Mouse (Mus musculus) MEL (cell line): ENCODE data around the gene Slc39a11. TPM values are rescaled to one million over a fixed set of nuclear protein-coding genes. Genes with fewer than 3 reads are reported as not detected.
A peak's percentile ranks its signal among the peaks of the same experiment; 100 is the strongest.

Source experiments
- DNase-seq: peaks from one replicate; pipeline ENCODE4 v3.0.0; 2011; ENCODE audit warnings: low read depth, low spot score
- H3K27ac ChIP-seq: 2 replicates; pipeline ENCODE4 v1.5.1; 2012; ENCODE audit warnings: low read depth, mild to moderate bottlenecking, control low read depth, low read length, moderate library complexity; ENCODE audit not compliant: control insufficient read depth
- H3K27me3 ChIP-seq, 2 experiments: fragments of 150-350 bp in 1 of 2; sonication (generic) in 1 of 2; 2 replicates each; pipeline ENCODE4 v1.6.1; 2012; ENCODE audit warnings: low read length in 2 of 2, mild to moderate bottlenecking in 2 of 2, improper control_type of control experiment in 1 of 2, moderate library complexity in 1 of 2; ENCODE audit not compliant: insufficient read depth in 2 of 2, control insufficient read depth in 1 of 2
- H3K36me3 ChIP-seq, 2 experiments: 2 replicates each; pipeline ENCODE4 v1.6.1; 2012 to 2014; ENCODE audit warnings: low read length in 2 of 2, improper control_type of control experiment in 1 of 2, inconsistent platforms in 1 of 2, mild to moderate bottlenecking in 1 of 2; ENCODE audit not compliant: insufficient read depth in 2 of 2, control insufficient read depth in 1 of 2
- H3K4me1 ChIP-seq, 2 experiments: fragments of 150-350 bp in 1 of 2; sonication (generic) in 1 of 2; 2 replicates each; pipeline ENCODE4 v1.6.1; 2012; ENCODE audit warnings: low read length in 2 of 2, improper control_type of control experiment in 1 of 2, mild to moderate bottlenecking in 1 of 2; ENCODE audit not compliant: insufficient read depth in 2 of 2, control insufficient read depth in 1 of 2
- H3K4me3 ChIP-seq, 2 experiments: fragments of 150-350 bp in 1 of 2; sonication (generic) in 1 of 2; 2 replicates each; pipeline ENCODE4 v1.5.1; 2012; ENCODE audit warnings: low read depth in 2 of 2, low read length in 2 of 2, mild to moderate bottlenecking in 2 of 2, moderate library complexity in 2 of 2, control low read depth in 1 of 2, improper control_type of control experiment in 1 of 2; ENCODE audit not compliant: control insufficient read depth in 1 of 2, insufficient read depth in 1 of 2
- H3K79me2 ChIP-seq: 2 replicates; pipeline ENCODE4 v1.6.1; 2012; ENCODE audit warnings: mild to moderate bottlenecking, low read length, moderate library complexity; ENCODE audit not compliant: control insufficient read depth, poor library complexity, insufficient read depth
- H3K9ac ChIP-seq: 2 replicates; pipeline ENCODE4 v1.6.1; 2012; ENCODE audit warnings: low read depth, mild to moderate bottlenecking, control low read depth, low read length, moderate library complexity; ENCODE audit not compliant: control insufficient read depth, poor library complexity, severe bottlenecking
- H3K9me3 ChIP-seq: fragments of 150-350 bp; sonication (generic); replicated peaks from 2 replicates; pipeline ENCODE4 v1.6.1; 2012; ENCODE audit warnings: mild to moderate bottlenecking, low read length, improper control_type of control experiment, moderate library complexity; ENCODE audit not compliant: insufficient read depth
- CTCF ChIP-seq, 3 experiments: IDR thresholded peaks in 2 of 3; conservative IDR thresholded peaks in 1 of 3; 2 replicates each; pipeline ENCODE4 v1.5.1; 2011 to 2012; ENCODE audit warnings: low read length in 3 of 3, low read depth in 2 of 3, mild to moderate bottlenecking in 2 of 3, improper control_type of control experiment in 1 of 3, inconsistent platforms in 1 of 3, mixed read lengths in 1 of 3, moderate library complexity in 1 of 3; ENCODE audit not compliant: control insufficient read depth in 1 of 3, insufficient read depth in 1 of 3, poor library complexity in 1 of 3, severe bottlenecking in 1 of 3
- ELF1 ChIP-seq: IDR thresholded peaks from 2 replicates; pipeline ENCODE4 v1.6.1; 2014; ENCODE audit warnings: low read depth, mild to moderate bottlenecking, inconsistent platforms, low read length, improper control_type of control experiment, moderate library complexity
- EP300 ChIP-seq, 2 experiments: IDR thresholded peaks; 2 replicates each; pipeline ENCODE4 v1.6.1; 2011; ENCODE audit warnings: improper control_type of control experiment in 2 of 2, low read length in 2 of 2, low read depth in 1 of 2, mild to moderate bottlenecking in 1 of 2
- ETS1 ChIP-seq: IDR thresholded peaks from 2 replicates; pipeline ENCODE4 v1.6.1; 2012; ENCODE audit warnings: low read depth, mild to moderate bottlenecking, inconsistent platforms, low read length, improper control_type of control experiment, moderate library complexity
- HCFC1 ChIP-seq: IDR thresholded peaks from 2 replicates; pipeline ENCODE4 v1.6.1; 2012; ENCODE audit warnings: low read depth, mild to moderate bottlenecking, inconsistent platforms, low read length, improper control_type of control experiment, moderate library complexity
- KAT2A ChIP-seq: conservative IDR thresholded peaks from 2 replicates; pipeline ENCODE4 v1.6.1; 2012; ENCODE audit warnings: low read depth, low read length, improper control_type of control experiment, inconsistent platforms
- MAX ChIP-seq: IDR thresholded peaks from 2 replicates; pipeline ENCODE4 v1.6.1; 2011; ENCODE audit warnings: low read length, improper control_type of control experiment
- MAZ ChIP-seq: IDR thresholded peaks from 2 replicates; pipeline ENCODE4 v1.6.1; 2012; ENCODE audit warnings: low read depth, mild to moderate bottlenecking, inconsistent platforms, low read length, improper control_type of control experiment
- MEF2A ChIP-seq: IDR thresholded peaks from 2 replicates; pipeline ENCODE4 v1.6.1; 2014; ENCODE audit warnings: low read depth, mild to moderate bottlenecking, inconsistent platforms, low read length, improper control_type of control experiment; ENCODE audit not compliant: poor library complexity, insufficient replicate concordance, severe bottlenecking; ENCODE audit errors: extremely low read depth
- MYC ChIP-seq: IDR thresholded peaks from 2 replicates; pipeline ENCODE4 v1.6.1; 2011; ENCODE audit warnings: low read depth, mild to moderate bottlenecking, low read length, improper control_type of control experiment, moderate library complexity
- NELFE ChIP-seq: IDR thresholded peaks from 2 replicates; pipeline ENCODE4 v1.6.1; 2011; ENCODE audit warnings: low read depth, low read length, improper control_type of control experiment
- POLR2AphosphoS2 ChIP-seq: IDR thresholded peaks from 2 replicates; pipeline ENCODE4 v1.6.1; 2011; ENCODE audit warnings: low read length, improper control_type of control experiment
- POLR2AphosphoS5 ChIP-seq: IDR thresholded peaks from 2 replicates; pipeline ENCODE4 v1.6.1; 2012; ENCODE audit warnings: low read depth, borderline replicate concordance, mild to moderate bottlenecking, inconsistent platforms, low read length, moderate library complexity, mixed read lengths
- RAD21 ChIP-seq: IDR thresholded peaks from 2 replicates; pipeline ENCODE4 v1.6.1; 2011; ENCODE audit warnings: mild to moderate bottlenecking, low read depth, low read length, improper control_type of control experiment
- SIN3A ChIP-seq: IDR thresholded peaks from 2 replicates; pipeline ENCODE4 v1.6.1; 2012; ENCODE audit warnings: low read length, improper control_type of control experiment, inconsistent platforms
- TCF12 ChIP-seq: IDR thresholded peaks from 2 replicates; pipeline ENCODE4 v1.6.1; 2014; ENCODE audit warnings: low read depth, mild to moderate bottlenecking, inconsistent platforms, low read length, improper control_type of control experiment, moderate library complexity
- USF1 ChIP-seq: IDR thresholded peaks from 2 replicates; pipeline ENCODE4 v1.6.1; 2014; ENCODE audit warnings: low read depth, mild to moderate bottlenecking, inconsistent platforms, low read length, improper control_type of control experiment, moderate library complexity
- USF2 ChIP-seq, 2 experiments: IDR thresholded peaks; 2 replicates each; pipeline ENCODE4 v1.6.1; 2011 to 2012; ENCODE audit warnings: improper control_type of control experiment in 2 of 2, low read length in 2 of 2, borderline replicate concordance in 1 of 2, inconsistent platforms in 1 of 2, low read depth in 1 of 2, mild to moderate bottlenecking in 1 of 2; ENCODE audit not compliant: insufficient read depth in 1 of 2
- ZC3H11A ChIP-seq: IDR thresholded peaks from 2 replicates; pipeline ENCODE4 v1.6.1; 2012; ENCODE audit warnings: low read depth, mild to moderate bottlenecking, inconsistent platforms, low read length, improper control_type of control experiment
- ZKSCAN1 ChIP-seq: IDR thresholded peaks from 2 replicates; pipeline ENCODE4 v1.6.1; 2012; ENCODE audit warnings: low read depth, mild to moderate bottlenecking, inconsistent platforms, low read length, improper control_type of control experiment, moderate library complexity
- ZNF384 ChIP-seq: IDR thresholded peaks from 2 replicates; pipeline ENCODE4 v1.6.1; 2012; ENCODE audit warnings: low read depth, mild to moderate bottlenecking, inconsistent platforms, low read length, improper control_type of control experiment
- polyA plus RNA-seq, 2 experiments: library from polyadenylated mRNA; stranded (reverse) in 1 of 2; unstranded in 1 of 2; fragments of >175 nt in 1 of 2; fragments of >200 nt in 1 of 2; gene quantifications; 2 replicates each; pipeline versions ENCODE4 v1.2.1 to v1.2.4; 2012; ENCODE audit warnings: low replicate concordance in 2 of 2, low read depth in 1 of 2; ENCODE audit not compliant: insufficient read length in 2 of 2, insufficient read depth in 1 of 2, missing spikeins in 1 of 2
- total RNA-seq: library from RNA; depleted of rRNA; stranded (reverse); fragments of 300-350 nt; gene quantifications from 2 replicates; pipeline ENCODE4 v1.2.3, GENCODE M21; 2012

Gene Slc39a11
- total and polyA plus RNA-seq, 3 experiments: 34.2 to 45.6 TPM; not detected in 1

GRCm38 (mm10) chr11:113595144-113595543 is 54.7 kb downstream of the Slc39a11 start:
- no peaks in the 10 kb centered on the region for H3K4me1 ChIP-seq
- H3K27me3 ChIP-seq: peaks cover 0 to 4% of the 10 kb centered on the region in 2 experiments; a peak in 2 of 4 replicates
- no peak for DNase-seq
- no peak overlapping the region for H3K27ac ChIP-seq
- no peaks in the 10 kb centered on the region for H3K9me3 ChIP-seq
- TF ChIP-seq SIN3A (no peak), ELF1 (no peak), ZKSCAN1 (peak; percentile 66; the same call in 1 of the 2 replicates), EP300 (IDR thresholded peaks at IDR 0.05; ENCODE audit: low read depth in 1 of 2, low read length in 2 of 2) (no peak), MEF2A (no peak), POLR2AphosphoS2 (no peak), NELFE (no peak), KAT2A (no peak), RAD21 (no peak)
- H3K36me3 ChIP-seq: no peaks in the 10 kb centered on the region
- no peak overlapping the region for H3K4me3 ChIP-seq
- H3K9ac ChIP-seq: no peak overlapping the region
- H3K79me2 ChIP-seq: no peaks in the 10 kb centered on the region

- Histone ChIP-seq H3K27ac (no peak overlapping the region), H3K79me2 (no peaks in the 10 kb centered on the region), H3K4me3 (no peak overlapping the region), H3K36me3 (no peaks in the 10 kb centered on the region), H3K4me1 (no peaks in the 10 kb centered on the region), H3K9me3 (no peaks in the 10 kb centered on the region), H3K9ac (no peak overlapping the region), H3K27me3 (peaks cover 0 to 1% of the 10 kb centered on the region in 2 experiments; a peak in 2 of 4 replicates)
- TF ChIP-seq USF1: no peak
- TF ChIP-seq ETS1: no peak
- no peak for TF ChIP-seq TCF12
- TF ChIP-seq MAX: no peak
- no peak for TF ChIP-seq POLR2AphosphoS2
- TF ChIP-seq HCFC1: no peak
- no peak for TF ChIP-seq POLR2AphosphoS5
- TF ChIP-seq MAZ: no peak
- TF ChIP-seq ZC3H11A: no peak
- no peak for TF ChIP-seq MYC
- no peak for TF ChIP-seq CTCF (IDR thresholded peaks at IDR 0.05 in 2 of 3, conservative IDR thresholded peaks at IDR 0.05 in 1 of 3; ENCODE audit: control insufficient read depth in 1 of 3, insufficient read depth in 1 of 3, low read depth in 2 of 3, low read length in 3 of 3, poor library complexity in 1 of 3, severe bottlenecking in 1 of 3)
- no peak for TF ChIP-seq USF2 (IDR thresholded peaks at IDR 0.05; ENCODE audit: borderline replicate concordance in 1 of 2, insufficient read depth in 1 of 2, low read depth in 1 of 2, low read length in 2 of 2)
- no peak for TF ChIP-seq ZNF384
- no peak for TF ChIP-seq EP300 (IDR thresholded peaks at IDR 0.05; ENCODE audit: low read depth in 1 of 2, low read length in 2 of 2)
- no peak for DNase-seq
These were observed 60.9 kb downstream of the Slc39a11 start for GRCm38 (mm10) chr11:113588936-113589335.
